Mouse (Mus musculus): Measurements from ENCODE around the gene Csf2. TPM values are rescaled to one million over a fixed set of nuclear protein-coding genes. Genes with fewer than 3 reads are reported as not detected.

Gene Csf2
- polyA plus RNA-seq, 1 experiment from 2014 or later, result 0.36 TPM

DNA sequence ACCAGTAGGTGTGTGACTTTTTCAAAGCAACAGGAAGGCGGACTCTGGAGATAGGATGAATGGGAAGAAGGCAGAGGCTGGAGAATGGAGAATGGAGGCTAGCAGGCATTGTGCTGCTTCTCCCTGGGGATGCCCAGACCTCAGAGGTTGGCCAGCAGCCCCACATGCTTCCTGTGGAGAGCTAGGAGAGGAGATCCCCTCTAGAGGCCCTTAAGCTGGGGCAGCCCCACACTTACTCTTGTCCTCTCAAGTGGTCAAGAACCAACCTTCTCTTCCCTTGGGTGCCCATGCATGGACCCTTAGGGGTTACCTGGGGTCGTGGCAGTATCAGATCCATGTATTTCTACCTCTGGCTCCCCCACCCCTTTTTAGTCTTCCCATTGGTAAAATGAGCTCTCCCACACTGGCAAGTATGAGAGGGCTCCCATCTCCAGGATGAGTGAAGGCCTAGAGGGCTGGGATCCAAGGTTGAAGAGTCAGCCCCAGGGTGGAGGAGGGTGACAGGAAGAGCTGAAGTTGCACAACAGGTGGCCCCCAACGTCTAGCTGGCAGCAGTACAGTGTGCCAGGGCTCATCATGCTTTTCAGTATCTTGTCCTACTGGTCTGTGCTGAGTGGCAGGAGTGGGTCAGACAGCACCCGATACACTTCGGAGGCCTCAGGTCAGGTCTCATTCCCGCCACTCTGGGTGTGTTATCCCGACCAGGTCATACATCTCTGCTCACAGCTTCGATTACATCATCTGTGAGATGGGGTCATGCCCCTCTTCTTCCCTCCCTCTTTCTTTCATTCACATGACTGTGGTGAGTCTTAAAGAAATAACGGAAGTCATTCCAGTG is 25.6 kb downstream of the Csf2 start:
- Histone ChIP-seq H3K9ac (no peak overlapping the region), H3K4me1 (replicated peaks) (no peaks in the 10 kb centered on the region), H3K4me2 (replicated peaks) (no peak overlapping the region), H3K27me3 (replicated peaks) (no peaks in the 10 kb centered on the region; the same call in 1 of the 2 replicates), H3K36me3 (no peaks in the 10 kb centered on the region), H3K4me3 (replicated peaks) (no peak overlapping the region), H3K27ac (no peak overlapping the region), H3K9me3 (no peaks in the 10 kb centered on the region)
- WGBS, result 80% methylated on average over 9 of the region's 9 CpGs
- ATAC-seq, result no peak

DNA sequence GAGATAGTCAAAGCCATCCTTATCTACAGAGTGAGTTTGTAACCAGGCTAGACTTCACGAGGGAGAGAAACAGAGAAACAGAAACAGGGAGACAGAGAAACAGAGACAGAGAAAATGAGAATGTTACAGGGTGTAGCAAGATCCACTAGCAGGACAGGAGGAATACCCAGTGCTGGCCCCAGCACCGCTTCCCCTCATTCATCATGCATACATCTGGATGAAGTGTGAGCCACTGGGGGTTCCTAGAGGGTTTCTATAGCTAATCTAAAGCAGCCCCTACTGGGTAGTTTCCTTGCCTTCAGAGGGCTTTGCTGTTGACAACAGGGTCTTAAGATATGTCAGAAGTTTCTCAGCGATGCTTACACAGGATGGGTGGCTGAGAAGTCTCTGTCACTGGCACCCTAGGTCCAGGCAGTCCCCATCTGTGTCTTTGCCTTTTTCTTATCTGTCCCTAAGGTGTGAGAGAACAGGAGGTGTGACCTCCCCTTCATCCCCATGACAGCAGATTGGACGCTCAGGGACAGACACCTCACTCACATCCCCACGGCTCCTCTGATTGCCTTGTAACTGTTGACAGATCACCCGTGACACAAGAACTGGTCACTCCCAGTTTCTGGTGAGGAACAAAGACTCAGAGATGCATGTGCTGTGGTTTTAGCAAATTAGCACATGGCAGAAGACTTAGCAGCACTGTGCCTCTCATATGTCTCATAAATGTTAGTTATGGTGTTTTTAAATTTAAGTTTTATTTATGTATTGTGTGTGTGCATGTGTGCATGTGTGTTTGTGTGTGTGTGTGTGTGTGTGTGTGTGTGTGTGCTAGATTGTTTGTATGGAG is 29.3 kb downstream of the Csf2 start:
- no peaks in the 10 kb centered on the region for H3K36me3 ChIP-seq
- no peak overlapping the region for H3K4me3 ChIP-seq (replicated peaks)
- H3K9ac ChIP-seq, result no peak overlapping the region
- no peaks in the 10 kb centered on the region; the same call in 1 of the 2 replicates for H3K27me3 ChIP-seq (replicated peaks)
- H3K4me2 ChIP-seq (replicated peaks), result no peak overlapping the region
- H3K4me1 ChIP-seq (replicated peaks), result no peaks in the 10 kb centered on the region
- WGBS, result 37% methylated on average over 6 of the region's 6 CpGs
- no peak overlapping the region for H3K27ac ChIP-seq
- no peak for ATAC-seq
- H3K9me3 ChIP-seq, result no peaks in the 10 kb centered on the region

DNA sequence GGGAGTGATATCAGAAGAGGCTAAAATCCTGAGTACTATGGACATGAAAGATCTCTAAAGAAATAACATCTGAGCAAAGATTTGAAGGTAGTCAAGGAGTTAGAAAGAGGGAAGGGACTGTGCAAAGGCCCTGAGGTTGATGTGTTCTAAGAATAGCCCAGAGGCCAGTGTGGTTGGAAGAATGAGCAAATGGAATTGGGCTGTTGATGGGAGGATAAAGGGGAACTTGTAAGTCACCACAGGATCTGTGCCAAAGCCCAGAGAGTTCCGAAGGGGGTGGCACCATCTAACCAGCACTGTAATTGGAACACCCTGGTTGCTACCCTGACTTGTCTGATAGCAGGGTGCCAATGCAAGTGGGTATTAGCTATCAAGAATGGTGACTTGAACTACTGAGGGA is 30.3 kb downstream of the Csf2 start:
- no peaks in the 10 kb centered on the region; the same call in 1 of the 2 replicates for H3K27me3 ChIP-seq (replicated peaks)
- WGBS, result 81% methylated on average over 1 of the region's 1 CpGs
- no peak overlapping the region for H3K4me2 ChIP-seq (replicated peaks)
- H3K9ac ChIP-seq, result no peak overlapping the region
- no peaks in the 10 kb centered on the region for H3K4me1 ChIP-seq (replicated peaks)
- no peaks in the 10 kb centered on the region for H3K9me3 ChIP-seq
- no peaks in the 10 kb centered on the region for H3K36me3 ChIP-seq
- no peak for ATAC-seq
- H3K4me3 ChIP-seq (replicated peaks), result no peak overlapping the region
- H3K27ac ChIP-seq, result no peak overlapping the region

DNA sequence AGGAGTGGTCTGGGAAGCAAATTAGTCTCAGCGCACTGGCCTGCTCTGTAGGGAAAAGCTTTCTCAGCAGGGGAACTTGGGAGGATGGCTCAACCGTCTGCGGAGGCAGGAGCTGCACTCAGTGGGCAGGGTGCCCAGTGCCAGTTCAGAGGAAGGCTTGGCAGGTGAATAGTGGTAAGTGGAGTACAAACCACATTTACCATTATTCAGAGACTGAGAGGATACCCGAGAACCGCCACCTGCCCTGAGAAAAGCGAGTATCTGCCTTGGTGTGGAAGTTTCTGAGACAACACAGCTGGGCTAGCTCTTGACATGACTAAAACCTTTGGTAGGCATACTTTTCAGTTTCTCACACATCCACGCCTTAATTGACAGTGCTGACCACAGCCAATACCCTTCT is 32.1 kb downstream of the Csf2 start:
- no peak overlapping the region for H3K4me2 ChIP-seq (replicated peaks)
- no peaks in the 10 kb centered on the region for H3K36me3 ChIP-seq
- H3K4me1 ChIP-seq (replicated peaks), result no peaks in the 10 kb centered on the region
- H3K27ac ChIP-seq, result no peak overlapping the region
- no peak overlapping the region for H3K9ac ChIP-seq
- H3K9me3 ChIP-seq, result no peaks in the 10 kb centered on the region
- no peaks in the 10 kb centered on the region; the same call in 1 of the 2 replicates for H3K27me3 ChIP-seq (replicated peaks)
- no peak for ATAC-seq
- no peak overlapping the region for H3K4me3 ChIP-seq (replicated peaks)
- WGBS, result 68% methylated on average over 7 of the region's 7 CpGs

- H3K36me3 ChIP-seq, result no peaks in the 10 kb centered on the region
- WGBS, result 74% methylated on average over 6 of the region's 6 CpGs
- no peaks in the 10 kb centered on the region for H3K4me1 ChIP-seq (replicated peaks)
- no peaks in the 10 kb centered on the region for H3K9me3 ChIP-seq
- no peak overlapping the region for H3K4me3 ChIP-seq (replicated peaks)
- no peak for ATAC-seq
- H3K4me2 ChIP-seq (replicated peaks), result no peak overlapping the region
- H3K27me3 ChIP-seq (replicated peaks), result no peaks in the 10 kb centered on the region; the same call in 1 of the 2 replicates
- no peak overlapping the region for H3K27ac ChIP-seq
- H3K9ac ChIP-seq, result no peak overlapping the region
Observed at GRCm38 (mm10) chr11:54216091-54216490, 33.4 kb downstream of the Csf2 start.

- no peak overlapping the region for H3K4me3 ChIP-seq (replicated peaks)
- no peak overlapping the region for H3K4me2 ChIP-seq (replicated peaks)
- no peak for ATAC-seq
- H3K4me1 ChIP-seq (replicated peaks), result no peaks in the 10 kb centered on the region
- no peaks in the 10 kb centered on the region; the same call in 1 of the 2 replicates for H3K27me3 ChIP-seq (replicated peaks)
- WGBS, result 69% methylated on average over 9 of the region's 9 CpGs
- H3K36me3 ChIP-seq, result no peaks in the 10 kb centered on the region
- no peak overlapping the region for H3K27ac ChIP-seq
- no peaks in the 10 kb centered on the region for H3K9me3 ChIP-seq
- H3K9ac ChIP-seq, result no peak overlapping the region
Observed at GRCm38 (mm10) chr11:54214499-54215443, 34.7 kb downstream of the Csf2 start.

GRCm38 (mm10) chr11:54213631-54214030 is 35.8 kb downstream of the Csf2 start:
- no peaks in the 10 kb centered on the region for H3K4me1 ChIP-seq (replicated peaks)
- H3K27ac ChIP-seq, result no peak overlapping the region
- H3K4me2 ChIP-seq (replicated peaks), result no peak overlapping the region
- no peak overlapping the region for H3K4me3 ChIP-seq (replicated peaks)
- no peaks in the 10 kb centered on the region for H3K9me3 ChIP-seq
- no peak overlapping the region for H3K9ac ChIP-seq
- H3K27me3 ChIP-seq (replicated peaks), result no peaks in the 10 kb centered on the region; the same call in 1 of the 2 replicates
- ATAC-seq, result no peak
- no peaks in the 10 kb centered on the region for H3K36me3 ChIP-seq
- 79% methylated on average over 5 of the region's 5 CpGs for WGBS

DNA sequence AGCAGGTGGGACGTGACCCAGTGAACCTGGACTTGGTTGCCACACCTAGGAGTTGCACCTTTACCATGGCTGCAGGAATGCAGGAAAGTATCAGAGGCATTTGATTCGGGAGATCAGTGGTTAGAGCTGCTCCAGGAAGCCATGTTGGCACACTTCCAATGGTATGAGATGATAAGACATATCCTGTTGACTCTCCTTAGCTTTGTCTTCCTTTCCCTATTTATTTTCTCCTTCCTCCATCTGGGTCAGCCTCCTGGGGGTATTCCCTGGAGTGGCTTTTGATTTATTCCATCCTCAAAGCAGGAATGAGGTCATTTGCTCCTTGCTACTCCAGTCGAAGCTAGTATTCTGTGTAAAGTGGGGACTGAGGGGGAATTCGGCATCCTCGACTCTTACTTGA is 42.5 kb downstream of the Csf2 start:
- no peak overlapping the region for H3K9ac ChIP-seq
- no peak for ATAC-seq
- H3K36me3 ChIP-seq, result no peaks in the 10 kb centered on the region
- H3K9me3 ChIP-seq, result no peaks in the 10 kb centered on the region
- no peak overlapping the region for H3K27ac ChIP-seq
- no peak overlapping the region for H3K4me3 ChIP-seq (replicated peaks)
- H3K4me2 ChIP-seq (replicated peaks), result no peak overlapping the region
- 66% methylated on average over 5 of the region's 5 CpGs for WGBS
- no peaks in the 10 kb centered on the region for H3K27me3 ChIP-seq (replicated peaks)
- H3K4me1 ChIP-seq (replicated peaks), result no peaks in the 10 kb centered on the region

- H3K4me3 ChIP-seq (replicated peaks), result no peak overlapping the region
- H3K4me1 ChIP-seq (replicated peaks), result no peaks in the 10 kb centered on the region
- H3K36me3 ChIP-seq, result no peaks in the 10 kb centered on the region
- H3K9me3 ChIP-seq, result no peaks in the 10 kb centered on the region
- no peaks in the 10 kb centered on the region for H3K27me3 ChIP-seq (replicated peaks)
- H3K4me2 ChIP-seq (replicated peaks), result no peak overlapping the region
- no peak overlapping the region for H3K27ac ChIP-seq
- WGBS, result 81% methylated on average over 6 of the region's 6 CpGs
- no peak for ATAC-seq
- no peak overlapping the region for H3K9ac ChIP-seq
Observed at GRCm38 (mm10) chr11:54205366-54205765, 44.1 kb downstream of the Csf2 start.

GRCm38 (mm10) chr11:54204781-54205180 is 44.7 kb downstream of the Csf2 start:
- no peaks in the 10 kb centered on the region for H3K27me3 ChIP-seq (replicated peaks)
- H3K9ac ChIP-seq, result no peak overlapping the region
- no peaks in the 10 kb centered on the region for H3K9me3 ChIP-seq
- no peak for ATAC-seq
- no peak overlapping the region for H3K27ac ChIP-seq
- H3K4me3 ChIP-seq (replicated peaks), result no peak overlapping the region
- no peak overlapping the region for H3K4me2 ChIP-seq (replicated peaks)
- no peaks in the 10 kb centered on the region for H3K36me3 ChIP-seq
- no peaks in the 10 kb centered on the region for H3K4me1 ChIP-seq (replicated peaks)
- 88% methylated on average over 2 of the region's 2 CpGs for WGBS

DNA sequence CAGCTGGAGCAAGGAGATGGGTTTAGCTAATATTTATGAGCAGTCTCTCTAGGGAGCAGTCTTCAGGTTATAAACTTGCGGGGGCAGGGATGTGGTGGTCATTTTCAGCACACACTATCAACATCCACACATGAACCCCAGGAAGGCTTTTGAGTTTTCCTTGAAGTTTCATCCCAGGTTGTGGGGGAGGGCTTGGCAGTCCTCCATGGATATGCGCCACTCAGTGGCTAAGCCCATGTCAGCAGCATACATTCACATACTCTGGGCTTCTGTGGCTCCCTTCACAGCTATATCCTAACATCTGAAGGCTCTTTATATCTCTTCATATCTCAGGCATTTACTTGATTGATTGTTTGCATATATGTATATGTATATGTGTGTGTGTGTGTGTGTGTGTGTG is 46.3 kb downstream of the Csf2 start:
- H3K9me3 ChIP-seq, result no peaks in the 10 kb centered on the region
- H3K36me3 ChIP-seq, result no peaks in the 10 kb centered on the region
- H3K27me3 ChIP-seq (replicated peaks), result no peaks in the 10 kb centered on the region
- no peak overlapping the region for H3K27ac ChIP-seq
- no peaks in the 10 kb centered on the region for H3K4me1 ChIP-seq (replicated peaks)
- no peak overlapping the region for H3K9ac ChIP-seq
- ATAC-seq, result 0 out of 2 replicates have a peak, but pooled peaks have one; percentile 36
- 60% methylated on average over 2 of the region's 2 CpGs for WGBS
- H3K4me2 ChIP-seq (replicated peaks), result no peak overlapping the region
- H3K4me3 ChIP-seq (replicated peaks), result no peak overlapping the region
